In genomic region chr1:181307981-181308380, GRCm38 (mm10) we compare ENCODE assay signal across 25 mouse cellular contexts. TPM values are rescaled to one million over a fixed set of nuclear protein-coding genes. Genes with fewer than 3 reads are reported as not detected.
DNase-seq lines count a peak whose midpoint lies in the region; ATAC-seq and TF ChIP-seq lines count a peak whose summit lies in the region.
"Had no signal": no experiment of that assay in that cellular context is flagged by ENCODE, and none has a peak within 500 bp of the region (broad histone marks: within the 10 kb centered on the region; RNA-seq: fewer than 3 reads in every experiment).

No protein-coding gene starts in this region.

- no peak overlapping the region for H3K4me3 ChIP-seq in liver, adult 2 months (ENCODE audit: insufficient read depth, low read depth, low read length)
- H3K4me3 ChIP-seq in liver, embryonic 11.5 days (ENCODE audit: low read depth, low read length): no peak overlapping the region
- no peak overlapping the region for H3K4me3 ChIP-seq in midbrain, embryonic 10.5 days
- no peak overlapping the region for H3K4me3 ChIP-seq in lung, adult 2 months (replicated peaks; ENCODE audit: extremely low read depth, low read depth, low read length)
- H3K4me3 ChIP-seq: embryonic facial prominence, embryonic 10.5 days; forebrain, embryonic 13.5 days; heart, embryonic 13.5 days; hindbrain, embryonic 15.5 days; liver, embryonic 12.5 days; lung, embryonic 15.5 days; neural tube, embryonic 13.5 days had no signal

- no peak overlapping the region for H3K9ac ChIP-seq in liver, adult 2 months (ENCODE audit: low read depth, low read length)
- H3K9ac ChIP-seq in liver, embryonic 11.5 days (ENCODE audit: low read depth, low read length): no peak overlapping the region
- H3K9ac ChIP-seq: forebrain, embryonic 13.5 days; heart, embryonic 13.5 days; hindbrain, embryonic 15.5 days; liver, embryonic 12.5 days; lung, embryonic 15.5 days; neural tube, embryonic 13.5 days had no signal

- ATAC-seq in frontal cortex, adult (ENCODE audit: low TSS enrichment): peak; percentile 47; the same call in 1 of the 2 replicates
- ATAC-seq in liver, embryonic 11.5 days (replicated peaks; ENCODE audit: low FRiP score): no peak
- ATAC-seq: forebrain, embryonic 13.5 days; liver, embryonic 12.5 days had no signal

- peaks cover 1% of the 10 kb centered on the region; the same call in 1 of the 2 replicates for H3K27me3 ChIP-seq in liver, adult 2 months (ENCODE audit: control insufficient read depth, insufficient read depth, low read length)
- no peaks in the 10 kb centered on the region for H3K27me3 ChIP-seq in liver, embryonic 11.5 days (replicated peaks; ENCODE audit: control insufficient read depth, insufficient read depth, low read length)
- no peaks in the 10 kb centered on the region for H3K27me3 ChIP-seq in midbrain, embryonic 10.5 days (ENCODE audit: low read depth, poor library complexity, severe bottlenecking)
- H3K27me3 ChIP-seq: forebrain, embryonic 13.5 days; heart, embryonic 13.5 days; hindbrain, embryonic 15.5 days; lung, embryonic 15.5 days; neural tube, embryonic 13.5 days had no signal

- H3K36me3 ChIP-seq in liver, adult 2 months (ENCODE audit: control insufficient read depth, insufficient read depth, low read length): no peaks in the 10 kb centered on the region
- H3K36me3 ChIP-seq in liver, embryonic 11.5 days (ENCODE audit: control insufficient read depth, insufficient read depth, low read length): no peaks in the 10 kb centered on the region
- H3K36me3 ChIP-seq in midbrain, embryonic 10.5 days: no peaks in the 10 kb centered on the region
- H3K36me3 ChIP-seq: embryonic facial prominence, embryonic 10.5 days; heart, embryonic 13.5 days; hindbrain, embryonic 15.5 days; liver, embryonic 12.5 days; lung, embryonic 15.5 days; neural tube, embryonic 13.5 days had no signal

- no peak for TF ChIP-seq POLR2A in liver, adult 2 months (IDR thresholded peaks at IDR 0.05; ENCODE audit: extremely low read depth, insufficient read depth, low read length)
- TF ChIP-seq POLR2A in lung, adult 2 months (IDR thresholded peaks at IDR 0.05; ENCODE audit: borderline replicate concordance, extremely low read depth, low read depth, low read length): no peak

- no peak overlapping the region for H3K27ac ChIP-seq in liver, adult 2 months (replicated peaks; ENCODE audit: insufficient read depth, low read depth, low read length)
- H3K27ac ChIP-seq in liver, embryonic 11.5 days (ENCODE audit: low read depth, low read length): no peak overlapping the region
- H3K27ac ChIP-seq in midbrain, embryonic 10.5 days (replicated peaks): no peak overlapping the region
- H3K27ac ChIP-seq: embryonic facial prominence, embryonic 10.5 days; forebrain, embryonic 13.5 days; heart, embryonic 13.5 days; hindbrain, embryonic 15.5 days; kidney, postnatal 0 days; liver, embryonic 12.5 days; lung, embryonic 15.5 days; macrophage; neural tube, embryonic 13.5 days had no signal

- H3K4me2 ChIP-seq in liver, embryonic 11.5 days: no peak overlapping the region
- H3K4me2 ChIP-seq: forebrain, embryonic 13.5 days; heart, embryonic 13.5 days; hindbrain, embryonic 15.5 days; liver, embryonic 12.5 days; lung, embryonic 15.5 days; midbrain, embryonic 11.5 days; neural tube, embryonic 13.5 days had no signal

- no peak for DNase-seq in frontal cortex, adult 2 months (ENCODE audit: extremely low spot score in 1 of 2, low spot score in 1 of 2)
- DNase-seq in liver, adult 2 months (ENCODE audit: extremely low read depth, low read depth, low spot score): peak; percentile 85
- DNase-seq in liver, embryonic 11.5 days (ENCODE audit: low spot score): no peak
- DNase-seq in adipocyte (ENCODE audit: low spot score): peak; percentile 75
- peak; percentile 47 for DNase-seq in adrenal gland, postnatal 25 days
- no peak for DNase-seq in midbrain, embryonic 10.5 days (ENCODE audit: low spot score)
- DNase-seq in lung, adult 2 months: no peak
- DNase-seq: cerebellum, adult 9-10 months; heart, postnatal 36 days; kidney, adult 18-20 months; left cerebral cortex, postnatal 4 days had no signal

- no peaks in the 10 kb centered on the region for H3K4me1 ChIP-seq in liver, adult 2 months (ENCODE audit: control insufficient read depth, insufficient read depth, low read length)
- peaks cover 4% of the 10 kb centered on the region; the same call in 1 of the 2 replicates for H3K4me1 ChIP-seq in liver, embryonic 11.5 days (replicated peaks; ENCODE audit: control insufficient read depth, insufficient read depth, low read length)
- no peaks in the 10 kb centered on the region for H3K4me1 ChIP-seq in midbrain, embryonic 10.5 days
- H3K4me1 ChIP-seq in lung, adult 2 months (ENCODE audit: control insufficient read depth, insufficient read depth, low read length): no peaks in the 10 kb centered on the region
- H3K4me1 ChIP-seq: embryonic facial prominence, embryonic 10.5 days; forebrain, embryonic 13.5 days; heart, embryonic 13.5 days; hindbrain, embryonic 15.5 days; lung, embryonic 15.5 days had no signal

- WGBS in liver, adult 2 months: 42% methylated on average over 3 of the region's 3 CpGs
- WGBS in liver, embryonic 11.5 days: 80% methylated on average over 3 of the region's 3 CpGs
- 77% methylated on average over 3 of the region's 3 CpGs for WGBS in midbrain, embryonic 10.5 days
- WGBS in lung, adult 2 months: 53% methylated on average over 3 of the region's 3 CpGs

- TF ChIP-seq CTCF in liver, adult 2 months (IDR thresholded peaks at IDR 0.05; ENCODE audit: low read depth, low read length): no peak
- no peak for TF ChIP-seq CTCF in lung, adult 2 months (IDR thresholded peaks at IDR 0.05; ENCODE audit: insufficient read depth, low read length)

- no peaks in the 10 kb centered on the region for H3K9me3 ChIP-seq in liver, embryonic 11.5 days (ENCODE audit: control insufficient read depth, low read length)
- no peaks in the 10 kb centered on the region for H3K9me3 ChIP-seq in midbrain, embryonic 10.5 days (replicated peaks)
- H3K9me3 ChIP-seq: embryonic facial prominence, embryonic 10.5 days; forebrain, embryonic 13.5 days; heart, embryonic 13.5 days; hindbrain, embryonic 15.5 days; liver, embryonic 12.5 days; lung, embryonic 15.5 days; neural tube, embryonic 13.5 days had no signal

- no peaks in the 10 kb centered on the region for H3K79me2 ChIP-seq in liver, adult 2 months (ENCODE audit: control insufficient read depth, insufficient read depth, low read length)

RNA-seq across cellular contexts. Expression of gene Cnih3, which starts 44.4 kb away (rescaled TPM):
- polyA plus RNA-seq in frontal cortex, adult 2 months (2012; rRNA removed): 45.6 and 61.1 TPM in 2 replicates
- total RNA-seq in liver, adult 2 months (2014; rRNA removed): not detected in 2 replicates
- not detected in 2 replicates for polyA plus RNA-seq in liver, adult 2 months (2012; rRNA removed)
- polyA plus RNA-seq in liver, embryonic 11.5 days (2014; fragmentation: Nextera tagmentation; extraction: Ambion mirVana): 0.12 TPM in 1 of 2 replicates, not detected in the other
- not detected in 2 replicates for total RNA-seq in adrenal gland, postnatal 25 days (2021)
- 0.60 and 1.1 TPM in 2 replicates for polyA plus RNA-seq in midbrain, embryonic 10.5 days (2016; fragmentation: Nextera tagmentation; extraction: Ambion mirVana)
- 0.25 TPM in 1 of 2 replicates, not detected in the other for polyA plus RNA-seq in lung, adult 2 months (2012; rRNA removed)
- total RNA-seq: CH12.LX; gastrocnemius, adult 18-20 months; heart, postnatal 36 days; MEL had no signal
- polyA plus RNA-seq: macrophage had no signal

Comparison
In these comparisons a context has a peak if more than half of its experiments do, and no peak if none do; other contexts are left out.
1. DNase-seq: peak in liver, adult 2 months (single experiment), adipocyte (single experiment) and adrenal gland, postnatal 25 days (single experiment); none in frontal cortex, adult 2 months (0 of 2), liver, embryonic 11.5 days (single experiment), midbrain, embryonic 10.5 days (single experiment) and lung, adult 2 months (single experiment).
2. RNA of gene Cnih3, which starts 44.4 kb away (polyA plus RNA-seq): 45.6 to 61.1 TPM in frontal cortex, adult 2 months; 0.60 to 1.1 TPM in midbrain, embryonic 10.5 days, 0.25 TPM in lung, adult 2 months, 0.12 TPM in liver, embryonic 11.5 days and not detected in liver, adult 2 months; every median in the first group is over 10 times any median in the second.